Mouse (Mus musculus): Measurements from ENCODE around the gene Cnih3. TPM values are rescaled to one million over a fixed set of nuclear protein-coding genes. Genes with fewer than 3 reads are reported as not detected.

Gene Cnih3
- 11.3 and 11.4 TPM in 2 replicates for polyA plus RNA-seq (2015; fragmentation: Nextera tagmentation; extraction: Ambion mirVana)

GRCm38 (mm10) chr1:181352367-181353199 lies at the start of gene Cnih3:
Gene Cnih3 (plus strand): TSS chr1:181352628.
- under 1% methylated on average over 77 of the region's 78 CpGs for WGBS
- no peaks in the 10 kb centered on the region for H3K9me3 ChIP-seq (replicated peaks; ENCODE audit: control insufficient read depth, low read length, poor library complexity, severe bottlenecking)

GRCm38 (mm10) chr1:181307981-181308380 lies 44.4 kb upstream of the Cnih3 start:
- Histone ChIP-seq H3K9ac (ENCODE audit: low read depth, low read length) (no peak overlapping the region), H3K36me3 (ENCODE audit: control insufficient read depth, insufficient read depth, low read length) (no peaks in the 10 kb centered on the region), H3K4me2 (ENCODE audit: low read length) (no peak overlapping the region), H3K4me3 (ENCODE audit: low read depth, low read length) (no peak overlapping the region), H3K27me3 (ENCODE audit: control insufficient read depth, insufficient read depth, low read depth, low read length) (no peaks in the 10 kb centered on the region), H3K9me3 (replicated peaks; ENCODE audit: control insufficient read depth, low read length, poor library complexity, severe bottlenecking) (no peaks in the 10 kb centered on the region), H3K4me1 (ENCODE audit: control insufficient read depth, insufficient read depth, low read length) (no peaks in the 10 kb centered on the region), H3K27ac (ENCODE audit: low read length) (no peak overlapping the region)
- 69% methylated on average over 3 of the region's 3 CpGs for WGBS
- ATAC-seq: no peak

More at GRCm38 (mm10) chr1:181352367-181353199, at the start of gene Cnih3:
- H3K27me3 ChIP-seq (ENCODE audit: control insufficient read depth, insufficient read depth, low read depth, low read length): peaks cover 16% of the 10 kb centered on the region
- ATAC-seq: peak; percentile 80
- peak within 1 kb of the TSS; percentile 68 for H3K9ac ChIP-seq (ENCODE audit: low read depth, low read length)
- no peak within 1 kb of the TSS for H3K27ac ChIP-seq (ENCODE audit: low read length)
- peaks cover 6% of the 10 kb centered on the region; the same call in 1 of the 2 replicates for H3K4me1 ChIP-seq (ENCODE audit: control insufficient read depth, insufficient read depth, low read length)
- H3K4me2 ChIP-seq (ENCODE audit: low read length): peak within 1 kb of the TSS; percentile 95
- no peaks in the 10 kb centered on the region for H3K36me3 ChIP-seq (ENCODE audit: control insufficient read depth, insufficient read depth, low read length)
- H3K4me3 ChIP-seq (ENCODE audit: low read depth, low read length): peak within 1 kb of the TSS; percentile 59

- Histone ChIP-seq H3K36me3 (ENCODE audit: control insufficient read depth, insufficient read depth, low read length) (no peaks in the 10 kb centered on the region), H3K9ac (ENCODE audit: low read depth, low read length) (no peak overlapping the region), H3K4me1 (ENCODE audit: control insufficient read depth, insufficient read depth, low read length) (no peaks in the 10 kb centered on the region), H3K4me2 (ENCODE audit: low read length) (no peak overlapping the region), H3K27me3 (ENCODE audit: control insufficient read depth, insufficient read depth, low read depth, low read length) (no peaks in the 10 kb centered on the region), H3K4me3 (ENCODE audit: low read depth, low read length) (no peak overlapping the region), H3K27ac (ENCODE audit: low read length) (no peak overlapping the region), H3K9me3 (replicated peaks; ENCODE audit: control insufficient read depth, low read length, poor library complexity, severe bottlenecking) (no peaks in the 10 kb centered on the region)
- WGBS: 94% methylated on average over 5 of the region's 5 CpGs
- no peak for ATAC-seq
Measured at GRCm38 (mm10) chr1:181310712-181311111, 41.7 kb upstream of the Cnih3 start.

- Histone ChIP-seq H3K4me1 (ENCODE audit: control insufficient read depth, insufficient read depth, low read length) (no peaks in the 10 kb centered on the region), H3K27me3 (ENCODE audit: control insufficient read depth, insufficient read depth, low read depth, low read length) (no peaks in the 10 kb centered on the region), H3K4me2 (ENCODE audit: low read length) (no peak overlapping the region), H3K9ac (ENCODE audit: low read depth, low read length) (no peak overlapping the region), H3K9me3 (replicated peaks; ENCODE audit: control insufficient read depth, low read length, poor library complexity, severe bottlenecking) (no peaks in the 10 kb centered on the region), H3K36me3 (ENCODE audit: control insufficient read depth, insufficient read depth, low read length) (no peaks in the 10 kb centered on the region), H3K4me3 (ENCODE audit: low read depth, low read length) (no peak overlapping the region), H3K27ac (ENCODE audit: low read length) (no peak overlapping the region)
- 94% methylated on average over 15 of the region's 15 CpGs for WGBS
- ATAC-seq: no peak
Measured at GRCm38 (mm10) chr1:181312115-181313045, 40.0 kb upstream of the Cnih3 start.

GRCm38 (mm10) chr1:181313046-181313415 lies 39.4 kb upstream of the Cnih3 start:
- Histone ChIP-seq H3K9me3 (replicated peaks; ENCODE audit: control insufficient read depth, low read length, poor library complexity, severe bottlenecking) (no peaks in the 10 kb centered on the region), H3K4me3 (ENCODE audit: low read depth, low read length) (no peak overlapping the region), H3K36me3 (ENCODE audit: control insufficient read depth, insufficient read depth, low read length) (no peaks in the 10 kb centered on the region), H3K27me3 (ENCODE audit: control insufficient read depth, insufficient read depth, low read depth, low read length) (no peaks in the 10 kb centered on the region), H3K27ac (ENCODE audit: low read length) (no peak overlapping the region), H3K9ac (ENCODE audit: low read depth, low read length) (no peak overlapping the region), H3K4me1 (ENCODE audit: control insufficient read depth, insufficient read depth, low read length) (no peaks in the 10 kb centered on the region), H3K4me2 (ENCODE audit: low read length) (no peak overlapping the region)
- no peak for ATAC-seq
- WGBS: 87% methylated on average over 8 of the region's 8 CpGs

GRCm38 (mm10) chr1:181314301-181314700 lies 38.1 kb upstream of the Cnih3 start:
- Histone ChIP-seq H3K27ac (ENCODE audit: low read length) (no peak overlapping the region), H3K9ac (ENCODE audit: low read depth, low read length) (no peak overlapping the region), H3K4me1 (ENCODE audit: control insufficient read depth, insufficient read depth, low read length) (no peaks in the 10 kb centered on the region), H3K36me3 (ENCODE audit: control insufficient read depth, insufficient read depth, low read length) (no peaks in the 10 kb centered on the region), H3K27me3 (ENCODE audit: control insufficient read depth, insufficient read depth, low read depth, low read length) (no peaks in the 10 kb centered on the region), H3K9me3 (replicated peaks; ENCODE audit: control insufficient read depth, low read length, poor library complexity, severe bottlenecking) (no peaks in the 10 kb centered on the region), H3K4me3 (ENCODE audit: low read depth, low read length) (no peak overlapping the region), H3K4me2 (ENCODE audit: low read length) (no peak overlapping the region)
- WGBS: 89% methylated on average over 10 of the region's 10 CpGs
- no peak for ATAC-seq

GRCm38 (mm10) chr1:181315350-181315749 lies 37.1 kb upstream of the Cnih3 start:
- Histone ChIP-seq H3K36me3 (ENCODE audit: control insufficient read depth, insufficient read depth, low read length) (no peaks in the 10 kb centered on the region), H3K4me1 (ENCODE audit: control insufficient read depth, insufficient read depth, low read length) (no peaks in the 10 kb centered on the region), H3K27me3 (ENCODE audit: control insufficient read depth, insufficient read depth, low read depth, low read length) (no peaks in the 10 kb centered on the region), H3K9me3 (replicated peaks; ENCODE audit: control insufficient read depth, low read length, poor library complexity, severe bottlenecking) (no peaks in the 10 kb centered on the region), H3K4me2 (ENCODE audit: low read length) (no peak overlapping the region), H3K27ac (ENCODE audit: low read length) (no peak overlapping the region), H3K9ac (ENCODE audit: low read depth, low read length) (no peak overlapping the region), H3K4me3 (ENCODE audit: low read depth, low read length) (no peak overlapping the region)
- no peak for ATAC-seq
- WGBS: 83% methylated on average over 3 of the region's 3 CpGs

- 83% methylated on average over 5 of the region's 5 CpGs for WGBS
- no peak overlapping the region for H3K9ac ChIP-seq (ENCODE audit: low read depth, low read length)
- no peaks in the 10 kb centered on the region for H3K36me3 ChIP-seq (ENCODE audit: control insufficient read depth, insufficient read depth, low read length)
- H3K27me3 ChIP-seq (ENCODE audit: control insufficient read depth, insufficient read depth, low read depth, low read length): no peaks in the 10 kb centered on the region
- H3K4me3 ChIP-seq (ENCODE audit: low read depth, low read length): no peak overlapping the region
- H3K9me3 ChIP-seq (replicated peaks; ENCODE audit: control insufficient read depth, low read length, poor library complexity, severe bottlenecking): no peaks in the 10 kb centered on the region
- ATAC-seq: no peak
- H3K4me2 ChIP-seq (ENCODE audit: low read length): no peak overlapping the region
- H3K27ac ChIP-seq (ENCODE audit: low read length): no peak overlapping the region
- H3K4me1 ChIP-seq (ENCODE audit: control insufficient read depth, insufficient read depth, low read length): no peaks in the 10 kb centered on the region
Measured at GRCm38 (mm10) chr1:181316571-181316970, 35.9 kb upstream of the Cnih3 start.

GRCm38 (mm10) chr1:181319466-181319865 lies 33.0 kb upstream of the Cnih3 start:
- Histone ChIP-seq H3K9me3 (replicated peaks; ENCODE audit: control insufficient read depth, low read length, poor library complexity, severe bottlenecking) (no peaks in the 10 kb centered on the region), H3K9ac (ENCODE audit: low read depth, low read length) (no peak overlapping the region), H3K27me3 (ENCODE audit: control insufficient read depth, insufficient read depth, low read depth, low read length) (no peaks in the 10 kb centered on the region), H3K4me1 (ENCODE audit: control insufficient read depth, insufficient read depth, low read length) (no peaks in the 10 kb centered on the region), H3K4me2 (ENCODE audit: low read length) (no peak overlapping the region), H3K4me3 (ENCODE audit: low read depth, low read length) (no peak overlapping the region), H3K36me3 (ENCODE audit: control insufficient read depth, insufficient read depth, low read length) (no peaks in the 10 kb centered on the region), H3K27ac (ENCODE audit: low read length) (no peak overlapping the region)
- WGBS: 80% methylated on average over 6 of the region's 6 CpGs
- ATAC-seq: no peak

Data from midbrain, embryonic 16.5 days (tissue).